Mouse (Mus musculus) embryonic fibroblast, embryonic 13.5 days (primary cell): ENCODE data around the gene Gzmn.

Experiments
- CTCF ChIP-seq: IDR thresholded peaks from 2 replicates; pipeline ENCODE4 v1.5.1; 2011; ENCODE audit warnings: mild to moderate bottlenecking, control low read depth, low read length, moderate library complexity, borderline replicate concordance; ENCODE audit not compliant: insufficient read depth
- POLR2A ChIP-seq: IDR thresholded peaks from 2 replicates; pipeline ENCODE4 v1.6.1; 2011; ENCODE audit warnings: low read depth, mild to moderate bottlenecking, control low read depth, low read length, moderate library complexity

DNA sequence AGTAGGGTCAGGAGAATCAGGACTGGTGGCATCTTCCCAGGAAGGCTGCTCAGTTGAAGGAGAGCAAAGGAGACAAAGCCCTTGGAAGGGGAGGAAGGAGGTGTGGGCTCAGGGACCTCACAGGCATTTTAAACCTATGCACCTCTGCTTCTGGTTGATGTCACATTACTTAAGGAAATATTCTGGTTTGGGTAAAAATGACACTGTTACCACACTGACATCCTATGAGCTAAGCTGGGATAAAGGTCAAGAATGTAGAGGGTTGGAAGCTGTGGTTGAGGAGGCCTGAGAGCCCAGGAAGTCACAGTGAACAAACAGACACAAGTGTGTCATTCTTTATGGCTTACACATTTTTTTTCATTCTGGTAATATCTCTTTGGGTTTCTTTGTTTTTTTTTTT lies 53.9 kb downstream of the Gzmn start, which contains the start of gene Gzme:
- no peak for TF ChIP-seq CTCF
- TF ChIP-seq POLR2A, result no peak
